Mouse (Mus musculus): Measurements from ENCODE around the gene Gm38431.

The Gm38431 gene

DNA sequence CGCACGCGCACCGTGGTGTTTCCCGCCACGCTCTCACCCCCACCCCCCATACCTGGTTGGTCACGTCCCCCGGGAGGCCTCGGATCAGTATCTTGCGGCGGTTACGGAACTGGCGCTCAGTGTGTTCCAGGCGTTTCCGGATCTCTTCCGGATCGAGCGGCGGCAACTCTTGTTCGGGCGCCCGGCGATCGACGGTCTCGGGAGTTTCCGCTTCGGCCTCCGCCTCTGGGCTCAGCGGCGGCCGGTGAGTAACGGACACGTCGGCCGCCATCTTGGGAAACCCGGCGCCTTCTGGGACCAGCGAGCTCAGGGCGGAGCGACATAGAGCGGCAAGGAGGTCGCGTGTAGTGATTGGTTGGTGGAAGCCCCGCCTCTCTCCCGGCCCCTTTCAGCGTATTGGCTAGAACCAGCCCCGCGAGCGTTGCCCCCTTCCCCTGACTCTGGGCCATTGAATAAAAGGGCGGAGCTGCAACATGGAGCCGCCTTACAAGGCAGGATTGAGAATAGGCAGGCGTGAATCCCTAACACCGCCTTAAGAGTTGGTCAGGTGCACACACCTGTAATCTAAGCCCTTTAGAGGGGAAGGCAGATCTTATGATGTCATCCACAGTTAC is at the start of gene Gm38431, which contains the start of gene Raver1:
TSS of gene Gm38431 (minus strand) at position 291 of the 614 bp plus-strand sequence.
TSS of gene Raver1 (minus strand) at position 302 of the 614 bp plus-strand sequence.
- DNase-seq, result peak; percentile 99

GRCm38 (mm10) chr9:21138386-21138785 is 46.6 kb upstream of the Gm38431 start:
- no peak for DNase-seq

DNA sequence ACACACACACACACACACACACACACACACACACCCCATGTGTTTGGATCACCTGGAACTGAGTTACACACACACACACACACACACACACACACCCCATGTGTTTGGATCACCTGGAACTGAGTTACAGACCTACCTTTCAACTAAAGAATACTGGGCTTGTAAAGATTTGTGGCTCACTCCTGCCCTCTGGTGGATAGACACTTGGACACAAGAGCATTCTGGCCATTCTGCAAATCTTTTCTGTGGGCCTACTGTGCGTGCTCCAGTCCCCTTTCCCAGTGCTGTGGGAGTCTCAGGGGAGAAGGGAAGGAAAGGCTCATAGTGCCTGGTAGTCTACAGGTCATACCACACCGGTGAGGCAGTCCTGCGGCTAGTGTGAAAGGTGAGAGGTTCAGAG is 45.4 kb upstream of the Gm38431 start:
- DNase-seq, result peak; percentile 48

DNA sequence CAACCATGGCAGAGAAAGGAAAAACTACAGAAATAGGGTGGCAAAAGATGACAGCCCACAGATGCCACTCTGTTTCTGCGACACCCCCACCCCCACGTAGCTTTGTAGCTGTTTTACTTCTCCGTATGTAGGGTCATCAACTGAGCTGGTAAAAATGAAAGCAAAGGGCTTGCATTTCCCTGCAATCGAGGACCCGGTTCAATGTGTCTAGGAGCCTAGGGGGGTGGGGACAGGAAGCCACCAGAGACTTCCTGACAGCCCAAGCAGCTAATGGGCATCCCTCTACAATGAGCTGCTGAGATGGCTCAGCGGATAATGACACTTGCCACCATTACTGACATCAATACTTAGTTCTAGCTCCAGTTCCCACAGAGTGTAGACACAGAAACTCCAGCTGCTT is 44.6 kb upstream of the Gm38431 start:
- DNase-seq, result no peak

GRCm38 (mm10) chr9:21135941-21136381 is 44.2 kb upstream of the Gm38431 start:
- no peak for DNase-seq

DNA sequence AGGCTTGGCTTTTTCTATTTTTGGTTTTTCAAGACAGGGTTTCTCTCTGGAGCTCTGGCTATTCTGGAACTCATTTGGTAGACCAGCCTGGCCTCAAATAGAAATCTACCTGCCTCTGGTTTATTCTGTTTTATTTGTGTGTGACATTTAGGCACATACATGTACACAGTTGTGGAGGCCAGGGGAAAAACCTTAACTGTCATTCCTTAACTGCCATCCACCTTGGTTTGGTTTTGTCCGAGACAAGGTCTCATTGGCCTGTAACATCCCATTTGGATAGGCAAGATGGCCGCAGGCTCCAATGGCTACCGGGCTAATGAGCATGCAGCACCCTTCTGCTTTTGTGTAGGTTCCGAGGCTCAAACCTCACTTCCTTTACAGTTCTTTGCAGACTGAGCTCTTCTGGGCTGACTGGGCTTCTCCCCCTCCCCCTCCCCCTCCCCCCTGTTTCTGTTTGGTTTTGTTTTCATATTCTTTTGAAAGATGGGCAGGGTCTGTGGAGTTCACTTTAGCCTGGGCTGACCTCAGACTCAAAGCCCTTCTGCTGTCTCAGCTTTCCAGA is 43.6 kb upstream of the Gm38431 start:
- DNase-seq, result no peak

GRCm38 (mm10) chr9:21134595-21135328 is 43.0 kb upstream of the Gm38431 start:
- DNase-seq, result no peak

DNA sequence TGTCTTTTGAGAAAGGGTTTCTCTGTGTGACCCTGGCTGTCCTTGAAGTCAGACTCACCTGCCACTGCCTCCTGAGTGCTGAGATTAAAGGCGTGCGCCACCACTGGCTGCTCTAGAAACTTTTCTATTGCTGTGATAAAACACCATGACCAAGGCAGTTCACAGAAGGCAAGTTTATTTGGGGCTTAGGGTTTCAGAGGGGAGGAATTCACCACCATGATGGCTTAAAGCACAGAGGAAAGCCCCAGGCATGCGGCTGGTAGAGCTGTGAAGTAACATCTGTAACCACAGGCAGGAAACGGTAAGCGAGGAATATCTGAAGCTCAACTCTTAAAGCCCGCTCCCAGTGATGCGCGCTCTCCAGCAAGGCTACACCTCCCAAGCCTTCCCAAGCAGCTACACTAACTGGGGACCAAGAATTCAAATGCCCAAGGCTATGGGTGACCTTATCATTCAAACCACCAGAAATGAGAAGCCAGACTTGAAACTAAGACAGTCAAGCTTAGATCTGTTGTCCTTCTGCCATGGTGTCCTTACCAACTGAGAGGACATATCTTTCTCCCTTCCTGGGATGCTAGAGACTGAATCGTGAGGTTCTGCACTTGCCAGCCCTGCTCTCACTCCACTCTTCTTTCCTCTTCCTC is 41.4 kb upstream of the Gm38431 start:
- DNase-seq, result no peak

GRCm38 (mm10) chr9:21132102-21132775 is 40.4 kb upstream of the Gm38431 start:
- no peak for DNase-seq

DNA sequence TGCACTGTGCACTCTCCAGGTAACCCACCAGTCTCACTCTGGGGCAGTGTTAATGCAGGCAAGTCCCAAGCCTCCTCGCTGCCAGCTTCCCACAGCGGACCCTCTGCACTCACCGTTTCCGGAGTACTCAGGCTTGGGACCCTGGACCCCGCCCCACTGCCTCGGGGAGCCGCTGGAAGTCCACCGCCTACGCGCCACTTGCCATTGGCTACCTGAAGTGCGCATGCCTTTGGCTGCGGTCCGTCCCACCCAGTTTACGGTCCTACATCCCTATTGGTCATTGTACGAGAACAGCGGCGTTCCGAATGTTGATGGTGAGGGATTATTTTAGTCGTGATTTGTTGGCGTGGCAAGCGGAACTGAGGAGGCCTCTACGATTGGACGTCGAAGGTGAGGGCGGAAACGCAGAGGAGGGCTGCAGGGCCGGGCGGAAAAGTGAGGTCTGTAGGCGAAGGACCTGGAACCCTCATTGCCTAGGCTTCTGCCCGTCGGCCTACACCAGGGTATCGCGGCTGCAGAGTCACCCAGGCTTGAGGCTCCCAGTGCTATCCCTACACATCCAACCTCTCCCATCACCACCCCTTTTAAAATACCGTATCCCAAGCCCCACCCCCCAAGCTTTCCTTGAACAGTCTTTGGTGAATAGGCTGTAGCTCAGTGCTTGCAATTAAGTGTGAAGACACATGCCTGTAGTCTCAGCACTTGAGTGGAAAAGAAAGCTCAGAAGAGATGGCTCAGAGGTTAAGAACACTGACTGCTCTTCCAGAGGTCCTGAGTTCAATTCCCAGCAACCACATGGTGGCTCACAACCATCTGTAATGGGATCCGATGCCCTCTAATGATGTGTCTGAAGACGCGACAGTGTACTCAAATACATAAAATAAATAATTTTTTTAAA is 39.5 kb upstream of the Gm38431 start, which contains the start of gene Tyk2:
TSS of gene Tyk2 (minus strand) at position 185 of the 898 bp plus-strand sequence.
- DNase-seq, result peak; percentile 96

DNA sequence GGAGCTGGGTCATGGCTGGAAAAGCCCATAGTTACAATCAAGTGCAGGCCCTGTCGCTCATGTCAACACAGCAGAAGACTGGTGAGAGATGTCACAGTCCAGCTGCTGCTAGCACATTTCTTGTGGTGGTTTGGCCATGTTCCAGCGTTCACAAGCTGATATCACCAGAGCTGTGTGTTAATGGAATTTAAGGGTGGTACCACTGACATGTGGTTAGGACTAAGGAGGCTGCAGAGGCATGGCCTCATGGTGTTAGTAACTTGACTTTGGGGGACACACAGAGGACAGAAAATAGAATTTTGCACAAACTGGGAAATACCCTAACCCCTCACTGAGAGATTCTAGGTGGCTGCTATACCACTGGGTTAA is 34.4 kb upstream of the Gm38431 start:
- DNase-seq, result no peak

- DNase-seq, result no peak
Observed at GRCm38 (mm10) chr9:21125502-21126258, 33.9 kb upstream of the Gm38431 start.

- no peak for DNase-seq
Observed at GRCm38 (mm10) chr9:21124837-21125236, 33.0 kb upstream of the Gm38431 start.

DNA sequence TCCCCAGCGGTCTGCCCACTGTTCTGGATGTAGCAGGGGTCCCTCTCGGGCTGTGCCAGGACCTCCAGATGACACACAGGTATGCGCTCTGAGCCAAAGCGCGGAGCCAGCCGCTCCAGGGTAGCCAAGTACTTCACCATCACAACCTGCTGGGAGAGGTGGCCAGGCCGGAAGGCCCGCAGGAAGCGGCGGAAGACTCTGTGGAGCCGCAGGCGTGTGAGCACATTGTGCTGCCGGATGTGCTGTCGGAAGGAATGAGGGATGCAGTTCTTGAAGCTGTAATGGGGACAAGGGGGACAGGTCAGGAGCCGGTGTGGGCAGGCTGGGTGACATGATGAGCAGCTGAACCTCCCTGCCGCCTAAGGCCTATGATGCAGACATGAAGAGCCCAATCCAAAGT is 29.7 kb upstream of the Gm38431 start:
- DNase-seq, result no peak

- DNase-seq, result no peak
Observed at GRCm38 (mm10) chr9:21117073-21117472, 25.3 kb upstream of the Gm38431 start.

DNA sequence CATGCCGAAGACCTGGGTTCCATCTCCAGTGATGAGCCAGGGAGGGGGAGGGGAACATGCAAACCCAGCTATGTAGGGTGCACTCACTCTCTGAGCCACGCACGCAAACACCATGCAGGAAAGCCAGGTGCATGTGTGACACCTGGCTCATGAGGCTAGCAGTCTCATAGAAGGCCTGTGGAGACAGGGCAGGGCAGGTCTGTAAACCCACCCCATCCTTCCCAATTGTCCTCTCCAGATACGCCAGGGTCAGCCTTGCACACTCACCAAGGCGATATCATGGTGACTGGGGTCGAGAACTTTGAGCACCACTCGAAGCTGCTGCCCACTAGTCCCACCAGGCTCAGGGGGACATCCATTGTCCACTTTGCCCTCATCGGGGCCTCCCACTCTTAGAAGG is 23.3 kb upstream of the Gm38431 start:
- no peak for DNase-seq

DNA sequence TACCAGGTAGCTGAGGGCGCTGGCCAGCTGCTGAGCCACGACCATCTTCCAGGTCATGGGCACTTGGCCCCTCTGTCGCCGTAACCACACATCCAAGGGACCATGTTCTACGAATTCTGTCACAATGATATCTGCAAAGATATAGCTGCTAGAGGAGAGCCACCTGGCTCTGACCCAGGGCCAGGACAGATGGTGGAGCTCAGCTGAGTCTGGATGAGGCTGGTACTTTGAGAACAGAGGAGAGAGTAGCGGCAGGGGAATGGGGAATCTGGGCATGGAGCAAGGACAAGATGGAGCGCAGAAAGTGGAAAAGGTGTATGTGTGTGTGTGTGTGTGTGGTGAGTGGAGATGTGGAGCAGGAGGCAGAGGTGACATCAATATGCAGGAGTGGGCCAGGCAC is 22.4 kb upstream of the Gm38431 start:
- DNase-seq, result no peak

- no peak for DNase-seq
Observed at GRCm38 (mm10) chr9:21113751-21114150, 22.0 kb upstream of the Gm38431 start.

GRCm38 (mm10) chr9:21107607-21108237 is 15.9 kb upstream of the Gm38431 start:
- no peak for DNase-seq

DNA sequence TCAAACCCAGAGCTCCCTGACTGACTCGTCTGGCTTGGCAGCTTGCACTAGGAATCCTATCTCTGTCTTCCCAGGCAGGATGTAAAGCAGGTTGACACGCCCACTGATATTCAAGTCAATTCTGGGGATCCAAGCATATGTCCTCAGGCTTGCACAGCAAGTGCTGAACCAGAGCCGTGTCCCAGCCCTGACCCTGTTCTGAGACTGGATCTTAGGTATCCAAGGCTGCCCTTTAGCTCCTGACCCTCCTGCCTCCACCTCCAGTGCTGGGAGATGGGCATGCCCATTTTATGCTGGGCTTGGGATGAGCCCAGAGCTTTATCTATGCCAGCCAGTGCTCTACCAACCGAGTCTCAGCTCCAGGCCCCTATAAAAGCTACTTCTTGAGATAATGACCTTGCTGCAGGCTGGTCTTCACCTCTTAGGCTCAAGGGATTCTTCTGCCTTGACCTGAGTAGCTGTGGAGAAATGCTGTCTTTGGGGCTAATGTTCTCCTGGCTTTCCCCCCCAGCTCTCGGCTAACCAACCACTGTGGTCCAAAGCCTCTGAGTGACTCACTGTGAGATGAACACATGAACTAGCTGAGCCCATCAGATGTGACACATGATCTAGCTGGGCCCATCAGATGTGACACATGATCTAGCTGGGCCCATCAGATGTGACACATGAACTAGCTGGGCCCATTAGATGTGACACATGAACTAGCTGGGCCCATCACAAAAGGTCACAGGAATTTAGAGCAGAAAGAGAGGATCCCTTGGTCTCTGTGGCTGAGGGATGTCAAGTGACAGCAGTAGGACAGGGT is 14.2 kb upstream of the Gm38431 start:
- DNase-seq, result peak; percentile 37
